Mouse (Mus musculus): ENCODE results near the gene Ebi3.

- TF ChIP-seq CTCF (IDR thresholded peaks at IDR 0.05) (no peak), POLR2A (IDR thresholded peaks at IDR 0.05; ENCODE audit: insufficient read depth, low read depth, low read length) (no peak)
Measured at GRCm38 (mm10) chr17:55950601-55951000, 1.8 kb upstream of the Ebi3 start.

Data from heart, adult 2 months (tissue).